8 mouse cellular contexts compared by ENCODE assay signal in the genomic region with DNA sequence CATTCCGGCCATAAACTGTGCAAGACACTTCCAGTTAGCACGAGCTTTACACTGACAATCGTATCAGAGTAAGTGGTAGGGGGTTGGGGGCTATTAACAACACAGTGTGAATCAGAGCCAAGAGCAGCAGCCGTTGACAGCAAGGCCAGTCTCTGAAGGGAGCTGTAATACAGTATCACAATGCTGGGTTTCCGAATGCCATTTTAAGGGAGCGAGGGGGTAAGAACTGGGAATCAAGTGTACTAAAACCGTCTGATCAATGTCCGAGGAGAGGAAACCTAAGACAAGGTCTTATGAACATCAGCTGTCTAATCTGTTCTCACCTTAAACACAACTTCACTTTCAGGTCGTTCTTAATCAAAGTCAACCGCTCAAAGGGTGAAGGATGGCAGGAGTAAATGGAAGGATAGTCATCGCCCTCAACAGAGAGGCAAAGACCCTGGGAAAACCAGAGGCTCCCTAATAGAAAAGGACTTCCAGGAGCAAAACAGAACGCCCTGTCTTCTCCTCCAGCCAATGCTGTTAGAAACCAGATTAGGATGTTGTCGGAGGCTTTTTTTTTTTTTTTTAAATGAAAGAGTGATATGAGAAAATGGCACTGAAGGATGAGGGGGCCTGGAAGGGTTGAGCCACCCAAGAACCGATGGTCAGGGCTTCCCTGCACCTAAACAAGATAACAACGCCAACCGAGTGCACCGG. TPM values are rescaled to one million over a fixed set of nuclear protein-coding genes. Genes with fewer than 3 reads are reported as not detected.
DNase-seq lines count a peak whose midpoint lies in the region; ATAC-seq lines count a peak whose summit lies in the region.

No protein-coding gene starts in this region.

- H3K9me3 ChIP-seq in embryonic facial prominence, embryonic 11.5 days (replicated peaks; ENCODE audit: control insufficient read depth, low read length) = no peaks in the 10 kb centered on the region
- H3K9me3 ChIP-seq in midbrain, embryonic 11.5 days (ENCODE audit: control insufficient read depth, low read length) = no peaks in the 10 kb centered on the region
- no peaks in the 10 kb centered on the region for H3K9me3 ChIP-seq in stomach, embryonic 16.5 days (replicated peaks; ENCODE audit: control insufficient read depth, low read length)

- H3K9ac ChIP-seq in embryonic facial prominence, embryonic 11.5 days (replicated peaks; ENCODE audit: low read length) = peak overlapping the region; percentile 82
- peak overlapping the region; percentile 76 for H3K9ac ChIP-seq in midbrain, embryonic 11.5 days (ENCODE audit: low read length)
- H3K9ac ChIP-seq in stomach, embryonic 16.5 days (ENCODE audit: low read length) = peak overlapping the region; percentile 88

- H3K4me3 ChIP-seq in embryonic facial prominence, embryonic 11.5 days (ENCODE audit: low read depth, low read length) = peak overlapping the region; percentile 72
- H3K4me3 ChIP-seq in midbrain, embryonic 11.5 days (ENCODE audit: low read depth, low read length) = peak overlapping the region; percentile 63
- peak overlapping the region; percentile 88 for H3K4me3 ChIP-seq in stomach, embryonic 16.5 days (replicated peaks; ENCODE audit: low read length)

- ATAC-seq in embryonic facial prominence, embryonic 11.5 days (replicated peaks; ENCODE audit: insufficient number of reproducible peaks, low FRiP score, low TSS enrichment, low read depth) = no peak
- no peak for ATAC-seq in midbrain, embryonic 11.5 days (ENCODE audit: low FRiP score)
- ATAC-seq in stomach, embryonic 16.5 days (ENCODE audit: insufficient read depth, low FRiP score) = no peak

- WGBS in embryonic facial prominence, embryonic 11.5 days = 3% methylated on average over 17 of the region's 17 CpGs
- WGBS in midbrain, embryonic 11.5 days = 3% methylated on average over 17 of the region's 17 CpGs
- WGBS in stomach, embryonic 16.5 days = 2% methylated on average over 17 of the region's 17 CpGs

- H3K27me3 ChIP-seq in embryonic facial prominence, embryonic 11.5 days (ENCODE audit: control insufficient read depth, insufficient read depth, low read length) = no peaks in the 10 kb centered on the region
- no peaks in the 10 kb centered on the region for H3K27me3 ChIP-seq in midbrain, embryonic 11.5 days (ENCODE audit: control insufficient read depth, insufficient read depth, low read length)
- H3K27me3 ChIP-seq in stomach, embryonic 16.5 days (ENCODE audit: control insufficient read depth, insufficient read depth, low read length) = no peaks in the 10 kb centered on the region

- H3K27ac ChIP-seq in embryonic facial prominence, embryonic 11.5 days (replicated peaks; ENCODE audit: low read depth, low read length) = peak overlapping the region; percentile 71; the same call in 1 of the 2 replicates
- peak overlapping the region; percentile 72 for H3K27ac ChIP-seq in midbrain, embryonic 11.5 days (ENCODE audit: low read depth, low read length)
- peak overlapping the region; percentile 60 for H3K27ac ChIP-seq in stomach, embryonic 16.5 days (ENCODE audit: low read length)

- H3K4me1 ChIP-seq in embryonic facial prominence, embryonic 11.5 days (ENCODE audit: control insufficient read depth, insufficient read depth, low read length) = no peaks in the 10 kb centered on the region
- peaks cover 5% of the 10 kb centered on the region; the same call in 1 of the 2 replicates for H3K4me1 ChIP-seq in midbrain, embryonic 11.5 days (ENCODE audit: control insufficient read depth, insufficient read depth, low read length)
- peaks cover 4% of the 10 kb centered on the region for H3K4me1 ChIP-seq in stomach, embryonic 16.5 days (ENCODE audit: control insufficient read depth, insufficient read depth, low read length)

- H3K36me3 ChIP-seq in embryonic facial prominence, embryonic 11.5 days (replicated peaks; ENCODE audit: control insufficient read depth, insufficient read depth, low read depth, low read length) = no peaks in the 10 kb centered on the region
- H3K36me3 ChIP-seq in midbrain, embryonic 11.5 days (ENCODE audit: control insufficient read depth, insufficient read depth, low read length) = no peaks in the 10 kb centered on the region
- H3K36me3 ChIP-seq in stomach, embryonic 16.5 days (ENCODE audit: control insufficient read depth, insufficient read depth, low read length) = no peaks in the 10 kb centered on the region

- peak; percentile 22 to 79 for DNase-seq in adrenal gland, adult (ENCODE audit: inconsistent age in 2 of 2, low spot score in 1 of 2)
- DNase-seq in adrenal gland, postnatal 4 days (ENCODE audit: low spot score in 2 of 2) = no peak
- peak; percentile 41 for DNase-seq in Muller cell, postnatal 12 days (ENCODE audit: inconsistent ontology term)
- peak; percentile 19 for DNase-seq in embryonic facial prominence, embryonic 11.5 days (ENCODE audit: low spot score)
- DNase-seq in heart, postnatal 4 days = peak; percentile 18
- peak; percentile 8 to 14 for DNase-seq in layer of hippocampus, postnatal 25 days (ENCODE audit: extremely low spot score in 1 of 2, low spot score in 1 of 2)
- peak; percentile 88 for DNase-seq in midbrain, embryonic 11.5 days (ENCODE audit: low spot score, missing footprints)

- peak overlapping the region; percentile 67 for H3K4me2 ChIP-seq in embryonic facial prominence, embryonic 11.5 days (ENCODE audit: low read depth, low read length)
- H3K4me2 ChIP-seq in midbrain, embryonic 11.5 days = peak overlapping the region; percentile 70
- H3K4me2 ChIP-seq in stomach, embryonic 16.5 days (ENCODE audit: low read depth, low read length) = peak overlapping the region; percentile 58

RNA-seq across cellular contexts. Expression of gene Usp32, which starts 1.0 kb away (rescaled TPM):
- 10 to 100 TPM; 40.2 to 44.6 TPM for total RNA-seq in adrenal gland, postnatal 4 days (2021)
- 5.7 and 6.1 TPM in 2 replicates for polyA plus RNA-seq in embryonic facial prominence, embryonic 11.5 days (2014; fragmentation: Nextera tagmentation; extraction: Ambion mirVana)
- total RNA-seq in heart, postnatal 4 days (2021) = 10 to 100 TPM; 21.8 to 21.9 TPM
- 10 to 100 TPM; 85.3 to 88.8 TPM for total RNA-seq in layer of hippocampus, postnatal 25 days (2021)
- 7.0 and 8.1 TPM in 2 replicates for polyA plus RNA-seq in midbrain, embryonic 11.5 days (2014; fragmentation: Nextera tagmentation; extraction: Ambion mirVana)
- polyA plus RNA-seq in stomach, embryonic 16.5 days (2015; fragmentation: Nextera tagmentation; extraction: Ambion mirVana) = 4.8 and 5.0 TPM in 2 replicates

RNA-seq across cellular contexts. Expression of gene 1700125H20Rik, which starts 31.3 kb away (rescaled TPM):
- total RNA-seq in adrenal gland, postnatal 4 days (2021) = 1 to 10 TPM in 1 of 2 experiments, under 1 TPM in 1; 0.62 to 1.3 TPM
- polyA plus RNA-seq in embryonic facial prominence, embryonic 11.5 days (2014; fragmentation: Nextera tagmentation; extraction: Ambion mirVana) = not detected in 2 replicates
- total RNA-seq in heart, postnatal 4 days (2021) = under 1 TPM in 1 of 2 experiments, not detected in 1; 0.71 TPM
- total RNA-seq in layer of hippocampus, postnatal 25 days (2021) = not detected
- polyA plus RNA-seq in midbrain, embryonic 11.5 days (2014; fragmentation: Nextera tagmentation; extraction: Ambion mirVana) = 0.25 and 0.27 TPM in 2 replicates
- polyA plus RNA-seq in stomach, embryonic 16.5 days (2015; fragmentation: Nextera tagmentation; extraction: Ambion mirVana) = not detected in 2 replicates

Comparison
In these comparisons a context has a peak if more than half of its experiments do, and no peak if none do; other contexts are left out.
1. DNase-seq: peak in adrenal gland, adult (2 of 2), Muller cell, postnatal 12 days (single experiment), embryonic facial prominence, embryonic 11.5 days (single experiment), heart, postnatal 4 days (single experiment), layer of hippocampus, postnatal 25 days (2 of 2) and midbrain, embryonic 11.5 days (single experiment); none in adrenal gland, postnatal 4 days (0 of 2).
2. Peak in every context shown above with its lines, with median percentiles within 50 percentile points of each other: H3K27ac ChIP-seq, H3K4me2 ChIP-seq, H3K4me3 ChIP-seq and H3K9ac ChIP-seq.